Mouse (Mus musculus): ENCODE measurements around the gene Rab40c. TPM values are rescaled to one million over a fixed set of nuclear protein-coding genes. Genes with fewer than 3 reads are reported as not detected.

The Rab40c gene
- total and polyA plus RNA-seq, 3 experiments, result 3.7 to 23.2 TPM; not detected in 1

DNA sequence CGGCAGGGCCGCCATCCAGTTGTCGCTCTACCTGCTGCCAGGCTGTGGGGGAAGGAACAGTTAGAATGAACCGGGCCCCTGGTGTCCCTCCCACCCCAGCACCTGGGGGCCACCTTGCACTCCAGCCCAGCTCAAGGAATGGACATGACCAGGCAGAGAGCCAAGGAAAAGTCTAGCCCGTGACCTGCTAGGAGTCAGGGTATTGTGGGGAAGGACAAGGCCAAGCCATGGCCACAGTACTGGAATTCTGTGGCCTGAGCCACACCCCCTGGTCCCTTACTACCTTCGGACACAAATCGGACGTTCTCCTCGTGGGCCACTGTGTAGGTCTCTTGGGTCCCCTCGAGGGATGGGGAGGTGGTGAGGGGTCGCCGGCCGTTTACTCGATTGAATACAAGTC lies 55.2 kb downstream of the Rab40c start:
- Histone ChIP-seq H3K9ac (ENCODE audit: control insufficient read depth, low read depth, low read length, poor library complexity, severe bottlenecking) (no peak overlapping the region), H3K4me1 (ENCODE audit: control insufficient read depth in 1 of 2, insufficient read depth in 2 of 2, low read length in 2 of 2) (peaks cover 0 to 20% of the 10 kb centered on the region in 2 experiments; a peak in 2 of 4 replicates), H3K36me3 (ENCODE audit: control insufficient read depth in 1 of 2, insufficient read depth in 2 of 2, low read length in 2 of 2) (peaks cover 0 to 13% of the 10 kb centered on the region in 2 experiments; a peak in 2 of 4 replicates), H3K79me2 (ENCODE audit: control insufficient read depth, insufficient read depth, low read length, poor library complexity) (peaks cover 27% of the 10 kb centered on the region), H3K4me3 (ENCODE audit: control insufficient read depth in 1 of 2, insufficient read depth in 1 of 2, low read depth in 2 of 2, low read length in 2 of 2) (no peak overlapping the region), H3K27me3 (ENCODE audit: control insufficient read depth in 1 of 2, insufficient read depth in 2 of 2, low read length in 2 of 2) (no peaks in the 10 kb centered on the region), H3K27ac (ENCODE audit: control insufficient read depth, low read depth, low read length) (no peak overlapping the region), H3K9me3 (replicated peaks; ENCODE audit: insufficient read depth, low read length) (no peaks in the 10 kb centered on the region)
- no peak for TF ChIP-seq ZKSCAN1 (IDR thresholded peaks at IDR 0.05; ENCODE audit: low read depth, low read length)
- TF ChIP-seq CHD2 (IDR thresholded peaks at IDR 0.05; ENCODE audit: low read length), result no peak
- no peak for TF ChIP-seq GATA1 (IDR thresholded peaks at IDR 0.05; ENCODE audit: low read depth, low read length)
- no peak for TF ChIP-seq POLR2AphosphoS5 (IDR thresholded peaks at IDR 0.05; ENCODE audit: borderline replicate concordance, low read depth, low read length)
- no peak for TF ChIP-seq KAT2A (conservative IDR thresholded peaks at IDR 0.05; ENCODE audit: low read depth, low read length)
- no peak for TF ChIP-seq SMC3 (IDR thresholded peaks at IDR 0.05; ENCODE audit: low read depth, low read length)
- no peak for TF ChIP-seq JUND (IDR thresholded peaks at IDR 0.05; ENCODE audit: low read depth, low read length)
- TF ChIP-seq CHD1 (IDR thresholded peaks at IDR 0.05; ENCODE audit: low read depth, low read length), result no peak
- no peak for TF ChIP-seq RCOR1 (IDR thresholded peaks at IDR 0.05; ENCODE audit: low read depth, low read length)
- no peak for TF ChIP-seq E2F4 (IDR thresholded peaks at IDR 0.05; ENCODE audit: borderline replicate concordance, low read depth, low read length)
- no peak for TF ChIP-seq MAZ (IDR thresholded peaks at IDR 0.05; ENCODE audit: low read depth, low read length)
- TF ChIP-seq MEF2A (IDR thresholded peaks at IDR 0.05; ENCODE audit: extremely low read depth, insufficient replicate concordance, low read depth, low read length, poor library complexity, severe bottlenecking), result no peak
- no peak for TF ChIP-seq USF1 (IDR thresholded peaks at IDR 0.05; ENCODE audit: low read depth, low read length)
- no peak for TF ChIP-seq ZC3H11A (IDR thresholded peaks at IDR 0.05; ENCODE audit: low read depth, low read length)
- TF ChIP-seq UBTF (IDR thresholded peaks at IDR 0.05; ENCODE audit: borderline replicate concordance, insufficient read depth, low read depth, low read length), result no peak
- no peak for TF ChIP-seq SIN3A (IDR thresholded peaks at IDR 0.05; ENCODE audit: low read length)
- no peak for TF ChIP-seq POLR2AphosphoS2 (IDR thresholded peaks at IDR 0.05; ENCODE audit: low read length)
- TF ChIP-seq ELF1 (IDR thresholded peaks at IDR 0.05; ENCODE audit: low read depth, low read length), result no peak
- no peak for TF ChIP-seq NELFE (IDR thresholded peaks at IDR 0.05; ENCODE audit: low read depth, low read length)
- TF ChIP-seq RAD21 (IDR thresholded peaks at IDR 0.05; ENCODE audit: low read depth, low read length), result no peak
- DNase-seq (ENCODE audit: low read depth, low spot score), result no peak

DNA sequence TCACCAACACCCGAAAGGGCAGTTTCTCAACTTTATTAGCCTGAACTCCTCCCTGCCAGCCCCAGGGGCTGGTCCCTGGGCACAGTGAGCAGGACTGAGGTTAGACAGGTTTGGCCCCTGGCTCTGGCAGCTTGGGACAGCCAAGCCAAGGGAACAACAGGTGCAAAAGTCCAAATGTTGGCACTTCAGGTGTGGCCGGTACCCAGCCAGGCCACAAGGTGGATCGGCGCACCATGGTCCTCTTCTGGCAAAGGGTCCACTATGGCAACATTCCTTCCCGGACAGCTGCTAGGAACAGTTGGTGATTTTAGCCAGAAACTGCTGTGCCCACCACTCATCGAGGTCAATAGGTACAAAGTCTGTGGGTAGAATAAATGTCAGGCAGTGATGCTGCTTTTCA lies 55.8 kb downstream of the Rab40c start:
- H3K27me3 ChIP-seq (ENCODE audit: control insufficient read depth in 1 of 2, insufficient read depth in 2 of 2, low read length in 2 of 2), result no peaks in the 10 kb centered on the region
- no peak for DNase-seq (ENCODE audit: low read depth, low spot score)
- H3K9ac ChIP-seq (ENCODE audit: control insufficient read depth, low read depth, low read length, poor library complexity, severe bottlenecking), result no peak overlapping the region
- H3K9me3 ChIP-seq (replicated peaks; ENCODE audit: insufficient read depth, low read length), result no peaks in the 10 kb centered on the region
- peaks cover 27% of the 10 kb centered on the region for H3K79me2 ChIP-seq (ENCODE audit: control insufficient read depth, insufficient read depth, low read length, poor library complexity)
- peaks cover 0 to 20% of the 10 kb centered on the region in 2 experiments; a peak in 2 of 4 replicates for H3K4me1 ChIP-seq (ENCODE audit: control insufficient read depth in 1 of 2, insufficient read depth in 2 of 2, low read length in 2 of 2)
- TF ChIP-seq BHLHE40 (IDR thresholded peaks at IDR 0.05; ENCODE audit: borderline replicate concordance, low read depth, low read length) (no peak), POLR2A (IDR thresholded peaks at IDR 0.05; ENCODE audit: control insufficient read depth in 1 of 2, insufficient read depth in 1 of 2, low read depth in 1 of 2, low read length in 2 of 2, poor library complexity in 1 of 2) (no peak), ZC3H11A (IDR thresholded peaks at IDR 0.05; ENCODE audit: low read depth, low read length) (no peak)
- no peak overlapping the region for H3K4me3 ChIP-seq (ENCODE audit: control insufficient read depth in 1 of 2, insufficient read depth in 1 of 2, low read depth in 2 of 2, low read length in 2 of 2)
- H3K36me3 ChIP-seq (ENCODE audit: control insufficient read depth in 1 of 2, insufficient read depth in 2 of 2, low read length in 2 of 2), result peaks cover 0 to 13% of the 10 kb centered on the region in 2 experiments; a peak in 2 of 4 replicates
- H3K27ac ChIP-seq (ENCODE audit: control insufficient read depth, low read depth, low read length), result no peak overlapping the region

Data from MEL (cell line).